Mouse (Mus musculus): ENCODE data around the gene Ntm. TPM values are rescaled to one million over a fixed set of nuclear protein-coding genes. Genes with fewer than 3 reads are reported as not detected.

The Ntm gene
- total and polyA plus RNA-seq, 2 experiments from 2014 or later, result 162 to 235 TPM

DNA sequence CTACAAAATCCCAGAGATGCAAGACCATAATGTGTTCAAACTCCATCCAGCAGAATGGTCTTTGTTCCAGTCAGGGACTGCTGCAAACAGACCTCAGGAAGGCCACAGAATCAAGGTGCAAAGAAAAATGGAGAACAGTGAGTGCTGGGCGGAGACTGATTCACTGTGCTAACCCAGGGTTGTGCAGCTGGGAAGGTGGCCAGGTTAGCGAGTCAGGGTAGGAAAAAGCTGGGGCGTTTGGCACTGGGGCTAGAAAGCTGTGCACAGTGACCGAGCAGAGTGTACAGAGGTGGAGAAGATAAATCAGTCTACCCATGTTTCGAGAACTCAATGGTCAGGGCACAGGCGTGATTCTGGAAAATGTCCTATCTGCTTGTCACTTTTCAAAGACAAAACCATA is 291.1 kb downstream of the Ntm start:
- Histone ChIP-seq H3K4me2 (ENCODE audit: low read depth) (no peak overlapping the region), H3K4me3 (ENCODE audit: low read depth, low read length) (no peak overlapping the region), H3K27me3 (ENCODE audit: insufficient read depth, low read length) (no peaks in the 10 kb centered on the region), H3K9me3 (ENCODE audit: low read length) (no peaks in the 10 kb centered on the region), H3K4me1 (ENCODE audit: insufficient read depth) (no peaks in the 10 kb centered on the region), H3K36me3 (ENCODE audit: insufficient read depth) (no peaks in the 10 kb centered on the region), H3K27ac (ENCODE audit: low read depth, low read length) (no peak overlapping the region), H3K9ac (no peak overlapping the region)
- 80% methylated on average over 6 of the region's 6 CpGs for WGBS
- ATAC-seq (no peak), DNase-seq (no peak)
- TF ChIP-seq CTCF (IDR thresholded peaks at IDR 0.05; ENCODE audit: low read depth), result no peak

- no peak overlapping the region for H3K4me3 ChIP-seq (ENCODE audit: low read depth, low read length)
- H3K4me1 ChIP-seq (ENCODE audit: insufficient read depth), result no peaks in the 10 kb centered on the region
- H3K9ac ChIP-seq, result no peak overlapping the region
- no peak for TF ChIP-seq CTCF (IDR thresholded peaks at IDR 0.05; ENCODE audit: low read depth)
- no peak overlapping the region for H3K27ac ChIP-seq (ENCODE audit: low read depth, low read length)
- DNase-seq (no peak), ATAC-seq (no peak)
- H3K36me3 ChIP-seq (ENCODE audit: insufficient read depth), result no peaks in the 10 kb centered on the region
- no peak overlapping the region for H3K4me2 ChIP-seq (ENCODE audit: low read depth)
- H3K27me3 ChIP-seq (ENCODE audit: insufficient read depth, low read length), result no peaks in the 10 kb centered on the region
- H3K9me3 ChIP-seq (ENCODE audit: low read length), result no peaks in the 10 kb centered on the region
- 84% methylated on average over 7 of the region's 7 CpGs for WGBS
Observed at GRCm38 (mm10) chr9:29663286-29663685, 299.7 kb downstream of the Ntm start.

GRCm38 (mm10) chr9:29661468-29662145 is 301.3 kb downstream of the Ntm start:
- no peaks in the 10 kb centered on the region for H3K9me3 ChIP-seq (ENCODE audit: low read length)
- no peaks in the 10 kb centered on the region for H3K36me3 ChIP-seq (ENCODE audit: insufficient read depth)
- no peaks in the 10 kb centered on the region for H3K27me3 ChIP-seq (ENCODE audit: insufficient read depth, low read length)
- no peak overlapping the region for H3K4me2 ChIP-seq (ENCODE audit: low read depth)
- no peaks in the 10 kb centered on the region for H3K4me1 ChIP-seq (ENCODE audit: insufficient read depth)
- ATAC-seq (peak; percentile 76), DNase-seq (peak; percentile 85)
- no peak overlapping the region for H3K27ac ChIP-seq (ENCODE audit: low read depth, low read length)
- WGBS, result 8% methylated on average over 3 of the region's 3 CpGs
- H3K4me3 ChIP-seq (ENCODE audit: low read depth, low read length), result no peak overlapping the region
- no peak overlapping the region for H3K9ac ChIP-seq
- TF ChIP-seq CTCF (IDR thresholded peaks at IDR 0.05; ENCODE audit: low read depth), result peak; percentile 98

- no peak for ATAC-seq
- H3K36me3 ChIP-seq (ENCODE audit: insufficient read depth), result no peaks in the 10 kb centered on the region
- H3K27me3 ChIP-seq (ENCODE audit: insufficient read depth, low read length), result no peaks in the 10 kb centered on the region
- TF ChIP-seq CTCF (IDR thresholded peaks at IDR 0.05; ENCODE audit: low read depth), result no peak
- H3K4me3 ChIP-seq (ENCODE audit: low read depth, low read length), result no peak overlapping the region
- no peak overlapping the region for H3K27ac ChIP-seq (ENCODE audit: low read depth, low read length)
- no peaks in the 10 kb centered on the region for H3K9me3 ChIP-seq (ENCODE audit: low read length)
- no peak overlapping the region for H3K4me2 ChIP-seq (ENCODE audit: low read depth)
- no peaks in the 10 kb centered on the region for H3K4me1 ChIP-seq (ENCODE audit: insufficient read depth)
- no peak overlapping the region for H3K9ac ChIP-seq
- WGBS, result 59% methylated on average over 3 of the region's 3 CpGs
- DNase-seq, result no peak
Observed at GRCm38 (mm10) chr9:29660059-29660613, 302.8 kb downstream of the Ntm start.

- WGBS, result 35% methylated on average over 7 of the region's 7 CpGs
- H3K9ac ChIP-seq, result no peak overlapping the region
- ATAC-seq, result no peak
Observed at GRCm38 (mm10) chr9:29657761-29658465, 305.0 kb downstream of the Ntm start.

GRCm38 (mm10) chr9:29654885-29655284 is 308.1 kb downstream of the Ntm start:
- Histone ChIP-seq H3K9me3 (ENCODE audit: low read length) (no peaks in the 10 kb centered on the region), H3K9ac (no peak overlapping the region), H3K4me1 (ENCODE audit: insufficient read depth) (no peaks in the 10 kb centered on the region), H3K27ac (ENCODE audit: low read depth, low read length) (no peak overlapping the region), H3K27me3 (ENCODE audit: insufficient read depth, low read length) (no peaks in the 10 kb centered on the region), H3K36me3 (ENCODE audit: insufficient read depth) (no peaks in the 10 kb centered on the region), H3K4me3 (ENCODE audit: low read depth, low read length) (no peak overlapping the region), H3K4me2 (ENCODE audit: low read depth) (no peak overlapping the region)
- peak; percentile 73 for DNase-seq
- 9% methylated on average over 6 of the region's 6 CpGs for WGBS
- 0 out of 2 replicates have a peak, but pooled peaks have one; percentile 19 for ATAC-seq
- peak; percentile 93 for TF ChIP-seq CTCF (IDR thresholded peaks at IDR 0.05; ENCODE audit: low read depth)

More at GRCm38 (mm10) chr9:29657761-29658465, 305.0 kb downstream of the Ntm start:
- Histone ChIP-seq H3K9me3 (ENCODE audit: low read length) (no peaks in the 10 kb centered on the region), H3K27ac (ENCODE audit: low read depth, low read length) (no peak overlapping the region), H3K4me3 (ENCODE audit: low read depth, low read length) (no peak overlapping the region), H3K36me3 (ENCODE audit: insufficient read depth) (no peaks in the 10 kb centered on the region), H3K4me1 (ENCODE audit: insufficient read depth) (no peaks in the 10 kb centered on the region), H3K27me3 (ENCODE audit: insufficient read depth, low read length) (no peaks in the 10 kb centered on the region), H3K4me2 (ENCODE audit: low read depth) (no peak overlapping the region)
- no peak for DNase-seq
- no peak for TF ChIP-seq CTCF (IDR thresholded peaks at IDR 0.05; ENCODE audit: low read depth)

- H3K4me1 ChIP-seq (ENCODE audit: insufficient read depth), result no peaks in the 10 kb centered on the region
- no peaks in the 10 kb centered on the region for H3K36me3 ChIP-seq (ENCODE audit: insufficient read depth)
- no peak overlapping the region for H3K4me3 ChIP-seq (ENCODE audit: low read depth, low read length)
- no peaks in the 10 kb centered on the region for H3K9me3 ChIP-seq (ENCODE audit: low read length)
- H3K27ac ChIP-seq (ENCODE audit: low read depth, low read length), result no peak overlapping the region
- H3K9ac ChIP-seq, result no peak overlapping the region
- no peak for DNase-seq
- no peak for TF ChIP-seq CTCF (IDR thresholded peaks at IDR 0.05; ENCODE audit: low read depth)
- WGBS, result 73% methylated on average over 14 of the region's 14 CpGs
- no peak overlapping the region for H3K4me2 ChIP-seq (ENCODE audit: low read depth)
- no peaks in the 10 kb centered on the region for H3K27me3 ChIP-seq (ENCODE audit: insufficient read depth, low read length)
- no peak for ATAC-seq
Observed at GRCm38 (mm10) chr9:29653678-29654235, 309.2 kb downstream of the Ntm start.
